Mouse (Mus musculus) hindbrain, embryonic 13.5 days (tissue): Measurements from ENCODE around the gene Kif17. TPM values are rescaled to one million over a fixed set of nuclear protein-coding genes. Genes with fewer than 3 reads are reported as not detected.
A peak's percentile ranks its signal among the peaks of the same experiment; 100 is the strongest.

Experiments
- ATAC-seq: fragments of 200-750 bp; cut with Nextera tagmentation; 2 replicates; pipeline ENCODE4 v1.8.0; 2017; ENCODE audit warnings: moderate TSS enrichment; ENCODE audit not compliant: low FRiP score
- H3K27ac ChIP-seq: fragments of 300-500 bp; sonication (generic); 2 replicates; pipeline ENCODE4 v1.5.1; 2015; ENCODE audit warnings: inconsistent platforms, mild to moderate bottlenecking, moderate library complexity
- H3K27me3 ChIP-seq: fragments of 300-500 bp; sonication (generic); 2 replicates; pipeline ENCODE4 v1.6.1; 2015; ENCODE audit warnings: mild to moderate bottlenecking, inconsistent platforms
- H3K36me3 ChIP-seq: fragments of 300-500 bp; sonication (generic); 2 replicates; pipeline ENCODE4 v1.6.1; 2015; ENCODE audit warnings: mild to moderate bottlenecking, inconsistent platforms
- H3K4me1 ChIP-seq: fragments of 300-500 bp; sonication (generic); replicated peaks from 2 replicates; pipeline ENCODE4 v1.6.1; 2015; ENCODE audit warnings: inconsistent platforms
- H3K4me2 ChIP-seq: fragments of 300-500 bp; sonication (generic); 2 replicates; pipeline ENCODE4 v1.6.1; 2015; ENCODE audit warnings: inconsistent platforms, mild to moderate bottlenecking, moderate library complexity
- H3K4me3 ChIP-seq: fragments of 300-500 bp; sonication (generic); 2 replicates; pipeline ENCODE4 v1.5.1; 2015; ENCODE audit warnings: mild to moderate bottlenecking, inconsistent platforms
- H3K9ac ChIP-seq: fragments of 300-500 bp; sonication (generic); 2 replicates; pipeline ENCODE4 v1.6.1; 2015; ENCODE audit warnings: mild to moderate bottlenecking, inconsistent platforms
- H3K9me3 ChIP-seq: fragments of 300-500 bp; sonication (generic); 2 replicates; pipeline ENCODE4 v1.6.1; 2016; ENCODE audit warnings: inconsistent platforms
- WGBS: fragments of 180-500 bp; shearing (Covaris S2); methylation state at CpG from one replicate; pipeline ENCODE4 v1.1.7; 2015; 5-methylcytosine and 5-hydroxymethylcytosine counted together
- polyA plus RNA-seq: library from polyadenylated mRNA; unstranded; fragments of >200 nt; fragmentation: Nextera tagmentation; extraction: Ambion mirVana; gene quantifications from 2 replicates; pipeline ENCODE4 v1.2.1, GENCODE M21; 2015

Gene Kif17
- polyA plus RNA-seq, 1 experiment from 2014 or later, result 2.5 TPM

DNA sequence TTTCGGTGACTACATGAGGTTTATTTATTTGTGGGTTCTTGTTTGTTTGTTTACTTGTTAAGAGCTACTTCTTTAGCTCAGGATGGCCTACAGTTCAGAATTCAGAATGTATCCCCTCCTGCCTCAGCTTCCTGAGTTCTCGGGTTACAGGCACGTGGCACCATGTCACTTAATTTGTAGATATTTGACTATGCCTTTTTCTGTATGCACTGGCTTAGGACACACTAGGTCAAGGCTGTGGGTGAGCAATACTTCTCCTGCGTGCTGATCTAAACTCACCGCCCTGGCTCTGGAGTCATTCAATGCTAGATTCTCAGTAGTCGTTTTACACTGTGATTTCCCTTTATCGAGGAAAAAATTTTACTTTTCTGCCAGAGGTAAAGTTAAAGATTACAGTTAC is 29.5 kb upstream of the Kif17 start:
- no peak overlapping the region for H3K4me3 ChIP-seq
- H3K9ac ChIP-seq, result no peak overlapping the region
- no peak overlapping the region for H3K27ac ChIP-seq
- peaks cover 41% of the 10 kb centered on the region for H3K36me3 ChIP-seq
- WGBS, result 93% methylated on average over 7 of the region's 7 CpGs
- no peak overlapping the region for H3K4me2 ChIP-seq
- no peaks in the 10 kb centered on the region for H3K9me3 ChIP-seq
- no peak for ATAC-seq
- no peaks in the 10 kb centered on the region for H3K27me3 ChIP-seq
- peaks cover 39% of the 10 kb centered on the region for H3K4me1 ChIP-seq

DNA sequence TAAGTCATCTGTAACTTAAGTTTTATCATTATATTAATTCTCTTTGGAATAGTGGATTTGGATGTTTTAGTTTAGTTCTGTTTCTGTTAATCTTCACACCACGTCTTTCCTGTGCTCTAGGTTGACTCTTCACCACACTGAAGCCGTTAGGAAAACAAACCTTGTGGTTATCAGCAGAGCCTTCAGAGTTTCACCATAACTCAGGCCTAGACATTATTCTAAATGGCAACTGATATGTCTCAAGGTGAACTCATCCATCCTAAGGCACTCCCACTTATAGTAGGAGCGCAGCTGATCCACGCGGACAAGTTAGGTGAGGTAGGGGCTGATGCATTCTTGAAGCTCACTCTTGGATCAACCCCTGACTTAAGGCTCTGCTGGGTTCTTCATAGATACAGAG is 28.8 kb upstream of the Kif17 start:
- WGBS, result 96% methylated on average over 5 of the region's 5 CpGs
- H3K36me3 ChIP-seq, result peaks cover 47% of the 10 kb centered on the region

DNA sequence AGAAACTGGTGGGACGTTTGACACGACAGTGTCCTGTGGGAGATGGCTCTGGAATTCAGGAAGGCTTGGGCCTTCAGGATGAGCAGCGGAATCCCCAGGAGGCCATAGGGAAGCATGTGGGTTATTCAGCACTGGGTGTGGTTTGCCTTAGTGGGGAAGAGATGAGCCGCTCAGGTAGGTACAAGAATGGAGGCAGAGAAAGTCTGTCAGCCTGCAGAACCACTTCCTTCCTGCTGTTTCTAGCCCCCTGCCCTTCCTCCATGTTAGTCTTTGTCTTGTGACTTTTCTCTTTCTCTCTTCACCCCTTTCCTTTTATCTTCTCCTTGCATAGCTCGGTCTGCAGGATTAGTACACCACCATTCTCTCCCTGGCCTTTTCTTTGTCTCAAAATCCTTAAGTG is 27.8 kb upstream of the Kif17 start:
- Histone ChIP-seq H3K9me3 (no peaks in the 10 kb centered on the region), H3K4me3 (no peak overlapping the region), H3K27ac (no peak overlapping the region), H3K4me1 (peaks cover 37% of the 10 kb centered on the region), H3K36me3 (peaks cover 56% of the 10 kb centered on the region), H3K4me2 (no peak overlapping the region), H3K9ac (no peak overlapping the region), H3K27me3 (no peaks in the 10 kb centered on the region)
- ATAC-seq, result no peak
- WGBS, result 87% methylated on average over 5 of the region's 5 CpGs

More for the DNA sequence above, 28.8 kb upstream of the Kif17 start:
- no peak for ATAC-seq
- Histone ChIP-seq H3K4me1 (peaks cover 37% of the 10 kb centered on the region), H3K4me3 (no peak overlapping the region), H3K9me3 (no peaks in the 10 kb centered on the region), H3K27me3 (no peaks in the 10 kb centered on the region), H3K4me2 (no peak overlapping the region), H3K9ac (no peak overlapping the region), H3K27ac (no peak overlapping the region)

DNA sequence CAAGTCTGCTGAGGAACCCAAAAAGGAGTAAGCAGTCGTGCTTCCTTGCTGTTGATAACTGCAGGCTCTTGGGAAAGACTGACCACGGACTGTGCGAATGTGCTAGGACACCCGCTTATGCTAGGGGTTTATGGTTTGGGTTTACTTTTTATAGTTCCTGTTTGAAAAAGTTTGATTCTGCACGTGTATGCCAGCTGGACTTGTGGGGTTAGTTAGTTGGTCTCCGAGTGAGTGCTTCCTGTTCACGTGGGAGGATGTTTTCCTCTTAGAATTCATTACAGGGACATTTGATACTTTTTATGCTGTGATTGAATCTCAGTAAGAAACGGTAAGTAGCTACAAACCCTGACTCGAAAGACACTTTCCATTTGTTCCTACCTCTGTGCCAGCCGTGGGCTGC is 26.6 kb upstream of the Kif17 start:
- no peaks in the 10 kb centered on the region for H3K9me3 ChIP-seq
- no peak overlapping the region for H3K4me2 ChIP-seq
- H3K27me3 ChIP-seq, result no peaks in the 10 kb centered on the region
- WGBS, result 89% methylated on average over 10 of the region's 10 CpGs
- H3K9ac ChIP-seq, result no peak overlapping the region
- no peak for ATAC-seq
- H3K4me1 ChIP-seq, result peaks cover 26% of the 10 kb centered on the region
- no peak overlapping the region for H3K27ac ChIP-seq
- no peak overlapping the region for H3K4me3 ChIP-seq
- H3K36me3 ChIP-seq, result peaks cover 65% of the 10 kb centered on the region

DNA sequence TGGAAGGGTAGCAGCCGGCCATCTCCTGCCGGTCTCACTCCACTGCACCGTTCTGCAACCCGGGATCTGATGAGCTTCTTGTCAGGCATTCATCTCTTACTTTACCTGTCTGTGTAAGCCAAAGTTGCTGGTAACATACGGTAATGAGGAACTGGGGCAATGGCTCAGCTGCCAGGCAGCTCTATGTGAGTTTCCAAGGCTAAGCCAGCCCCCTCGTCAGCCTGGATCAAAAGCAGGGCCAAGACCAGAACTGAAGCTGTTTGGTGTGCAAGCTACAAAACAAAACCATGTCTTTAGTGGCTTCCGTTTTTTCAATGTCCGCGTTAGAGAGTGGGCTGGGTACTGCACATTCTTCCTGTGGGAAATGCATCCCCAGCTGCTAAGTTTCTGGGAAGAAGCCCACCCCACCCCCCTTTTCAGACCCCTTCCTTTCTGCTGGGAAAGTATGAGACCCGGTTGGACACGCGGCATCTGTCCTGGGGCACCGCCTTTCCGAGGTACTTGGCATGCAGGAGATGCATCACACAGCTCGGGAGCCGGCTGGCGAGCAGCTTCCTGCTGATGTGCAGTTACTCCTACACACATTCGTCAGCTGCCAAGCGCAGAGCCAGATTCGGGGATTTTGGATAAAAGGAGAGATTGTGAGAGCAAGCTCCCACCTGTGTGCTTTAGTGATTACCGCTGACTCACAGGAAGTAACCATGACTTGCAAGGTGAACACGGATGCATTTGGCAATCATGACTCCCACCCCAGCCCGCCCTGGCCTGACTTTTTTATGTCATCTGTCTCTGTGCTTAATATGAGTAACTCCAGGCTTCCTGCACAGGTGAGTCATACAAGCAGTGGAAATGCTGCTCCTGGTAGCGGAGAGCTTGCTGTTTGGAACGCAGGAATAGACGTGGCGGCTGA is 3.2 kb upstream of the Kif17 start:
- no peak overlapping the region for H3K4me3 ChIP-seq
- 58% methylated on average over 27 of the region's 27 CpGs for WGBS
- H3K4me2 ChIP-seq, result no peak overlapping the region
- H3K27me3 ChIP-seq, result peaks cover 12% of the 10 kb centered on the region; the same call in 1 of the 2 replicates
- H3K9ac ChIP-seq, result 0 out of 2 replicates have a peak overlapping the region, but pooled peaks have one; percentile 20
- H3K4me1 ChIP-seq, result peaks cover 31% of the 10 kb centered on the region
- peak overlapping the region; percentile 66; the same call in 1 of the 2 replicates for H3K27ac ChIP-seq
- ATAC-seq, result no peak
- H3K36me3 ChIP-seq, result peaks cover 58% of the 10 kb centered on the region
- H3K9me3 ChIP-seq, result no peaks in the 10 kb centered on the region

DNA sequence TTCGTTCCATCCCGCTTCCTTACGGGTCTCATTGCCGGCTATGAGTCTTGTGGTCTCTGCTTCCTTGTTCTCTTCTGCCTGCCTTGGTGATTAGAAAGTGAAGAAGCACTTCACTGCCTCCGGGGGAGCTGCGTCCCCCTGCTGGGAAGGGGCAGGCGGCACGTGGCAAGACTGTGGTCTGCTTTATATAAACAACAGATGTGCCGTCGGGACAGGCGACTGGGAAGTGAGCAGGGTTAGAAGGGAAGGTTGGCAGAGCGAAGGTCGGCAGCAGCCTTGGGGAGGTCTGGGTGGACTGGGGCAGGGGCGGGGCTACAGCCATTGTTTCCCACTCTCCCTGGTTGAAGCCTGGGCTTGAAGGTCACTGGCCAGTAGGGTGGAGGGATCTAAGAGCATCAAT is 1.6 kb downstream of the Kif17 start:
- WGBS, result under 1% methylated on average over 14 of the region's 14 CpGs
- peak overlapping the region; percentile 62 for H3K4me3 ChIP-seq
- peaks cover 13% of the 10 kb centered on the region for H3K36me3 ChIP-seq
- H3K4me2 ChIP-seq, result peak overlapping the region; percentile 92
- no peak for ATAC-seq
- peak overlapping the region; percentile 13 for H3K27ac ChIP-seq
- peaks cover 43% of the 10 kb centered on the region for H3K4me1 ChIP-seq
- peak overlapping the region; percentile 78 for H3K9ac ChIP-seq
- H3K27me3 ChIP-seq, result peaks cover 44% of the 10 kb centered on the region
- no peaks in the 10 kb centered on the region for H3K9me3 ChIP-seq

DNA sequence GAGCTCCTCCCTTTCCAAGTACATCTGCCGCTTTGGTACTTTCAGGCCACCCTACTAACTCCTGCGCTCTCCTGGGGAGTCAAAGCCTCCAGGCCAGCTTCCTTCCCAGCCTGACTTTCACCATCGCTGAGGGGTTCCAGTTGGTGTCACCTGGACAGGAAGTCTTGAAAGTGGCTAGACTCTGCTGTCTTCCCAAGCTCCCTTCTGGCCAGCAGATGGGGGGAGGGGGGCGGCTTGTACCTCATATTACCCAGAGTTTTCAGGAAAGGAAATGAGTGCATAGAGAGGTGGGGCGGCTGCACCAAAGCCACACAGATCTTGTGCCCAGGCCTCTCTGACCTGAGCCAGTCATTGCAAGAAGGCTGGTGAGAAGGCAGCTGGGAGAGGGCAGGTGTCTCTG is 2.0 kb downstream of the Kif17 start:
- no peak for ATAC-seq

DNA sequence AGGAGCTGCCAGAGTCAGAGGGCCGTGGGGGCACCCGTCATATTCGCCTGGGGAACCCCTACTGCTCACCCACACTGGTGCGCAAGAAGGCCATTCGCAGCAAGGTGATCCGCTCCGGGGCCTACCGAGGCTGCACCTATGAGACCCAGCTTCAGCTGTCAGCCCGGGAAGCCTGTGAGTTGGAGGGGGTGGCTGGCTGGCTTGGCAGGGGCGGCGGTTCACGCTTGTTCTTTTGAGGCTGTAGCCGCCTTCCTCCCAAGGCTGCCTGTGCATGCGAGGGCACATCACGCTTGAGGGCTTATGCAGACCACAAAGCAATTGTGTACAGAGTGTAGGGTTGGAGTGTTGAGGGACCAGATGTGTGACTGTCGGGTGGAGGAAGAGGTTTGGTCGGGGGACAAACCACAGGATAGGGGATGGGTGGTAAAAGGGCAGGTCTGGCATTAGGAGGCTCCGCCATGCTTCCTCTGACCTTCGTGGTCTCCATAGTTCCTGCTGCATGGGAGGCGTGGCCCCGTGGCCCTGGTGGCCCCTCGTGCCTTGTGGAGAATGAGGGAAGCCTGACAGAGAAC is 7.0 kb downstream of the Kif17 start:
- Histone ChIP-seq H3K4me3 (no peak overlapping the region), H3K4me1 (peaks cover 21% of the 10 kb centered on the region), H3K27me3 (peaks cover 56% of the 10 kb centered on the region), H3K9ac (no peak overlapping the region), H3K4me2 (no peak overlapping the region), H3K36me3 (peaks cover 22% of the 10 kb centered on the region), H3K27ac (no peak overlapping the region), H3K9me3 (no peaks in the 10 kb centered on the region)
- ATAC-seq, result no peak
- 86% methylated on average over 22 of the region's 22 CpGs for WGBS

More for the DNA sequence above, 2.0 kb downstream of the Kif17 start:
- Histone ChIP-seq H3K4me3 (peak overlapping the region; percentile 62), H3K9me3 (no peaks in the 10 kb centered on the region), H3K4me2 (peak overlapping the region; percentile 92), H3K27me3 (peaks cover 44% of the 10 kb centered on the region), H3K9ac (peak overlapping the region; percentile 78), H3K36me3 (peaks cover 13% of the 10 kb centered on the region), H3K27ac (peak overlapping the region; percentile 13; the same call in 1 of the 2 replicates), H3K4me1 (peaks cover 40% of the 10 kb centered on the region)
- 13% methylated on average over 5 of the region's 5 CpGs for WGBS

DNA sequence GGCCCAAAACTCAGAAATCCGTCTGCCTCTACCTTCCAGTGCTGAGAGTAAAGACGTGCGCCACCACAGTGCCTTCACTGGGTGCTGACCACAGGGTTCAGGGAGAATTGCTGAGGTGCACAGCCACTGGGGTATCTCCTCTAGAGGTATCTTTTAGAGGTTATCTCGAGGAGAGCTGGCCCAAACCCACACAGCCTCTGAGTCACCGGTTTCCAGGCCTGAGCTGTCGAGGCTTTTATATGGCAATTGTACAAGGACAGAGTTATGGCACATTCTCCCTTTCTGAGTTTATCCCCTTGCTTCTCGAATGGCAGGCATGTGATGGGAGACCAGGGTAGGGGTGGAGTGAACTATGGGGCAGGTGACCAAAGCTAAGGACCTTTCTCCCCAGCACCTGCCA is 8.4 kb downstream of the Kif17 start:
- H3K9me3 ChIP-seq, result no peaks in the 10 kb centered on the region
- H3K4me1 ChIP-seq, result peaks cover 18% of the 10 kb centered on the region
- no peak overlapping the region for H3K27ac ChIP-seq
- H3K4me2 ChIP-seq, result no peak overlapping the region
- no peak overlapping the region for H3K9ac ChIP-seq
- H3K27me3 ChIP-seq, result peaks cover 52% of the 10 kb centered on the region
- peaks cover 22% of the 10 kb centered on the region for H3K36me3 ChIP-seq
- H3K4me3 ChIP-seq, result no peak overlapping the region
- whole genome bisulfite sequencing, result 87% methylated on average over 7 of the region's 7 CpGs
- ATAC-seq, result no peak

DNA sequence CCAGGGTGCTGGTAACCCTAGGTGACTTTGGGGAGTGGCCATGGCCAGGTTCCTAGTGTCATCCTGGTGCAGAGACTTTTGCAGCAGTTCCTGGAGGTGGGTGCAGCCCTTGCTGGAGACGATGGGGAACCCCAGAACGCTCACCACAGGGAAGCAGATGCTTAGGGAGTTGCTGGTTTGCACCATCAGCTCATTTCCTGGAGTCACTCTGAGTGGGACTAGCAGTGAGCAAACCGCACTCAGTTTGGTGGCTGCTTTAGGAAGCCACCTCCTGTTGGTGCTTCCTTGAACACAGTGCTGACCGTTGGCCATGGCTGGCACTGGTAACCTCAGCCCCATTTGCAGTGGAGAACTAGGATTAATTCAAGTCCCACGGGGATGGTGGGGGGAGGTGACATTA is 9.2 kb downstream of the Kif17 start:
- WGBS, result 84% methylated on average over 5 of the region's 5 CpGs
- no peak overlapping the region for H3K4me3 ChIP-seq
- no peak overlapping the region for H3K4me2 ChIP-seq
- H3K27ac ChIP-seq, result no peak overlapping the region
- H3K27me3 ChIP-seq, result peaks cover 52% of the 10 kb centered on the region
- H3K9ac ChIP-seq, result no peak overlapping the region
- peaks cover 18% of the 10 kb centered on the region for H3K4me1 ChIP-seq
- no peaks in the 10 kb centered on the region for H3K9me3 ChIP-seq
- ATAC-seq, result no peak
- H3K36me3 ChIP-seq, result peaks cover 22% of the 10 kb centered on the region

DNA sequence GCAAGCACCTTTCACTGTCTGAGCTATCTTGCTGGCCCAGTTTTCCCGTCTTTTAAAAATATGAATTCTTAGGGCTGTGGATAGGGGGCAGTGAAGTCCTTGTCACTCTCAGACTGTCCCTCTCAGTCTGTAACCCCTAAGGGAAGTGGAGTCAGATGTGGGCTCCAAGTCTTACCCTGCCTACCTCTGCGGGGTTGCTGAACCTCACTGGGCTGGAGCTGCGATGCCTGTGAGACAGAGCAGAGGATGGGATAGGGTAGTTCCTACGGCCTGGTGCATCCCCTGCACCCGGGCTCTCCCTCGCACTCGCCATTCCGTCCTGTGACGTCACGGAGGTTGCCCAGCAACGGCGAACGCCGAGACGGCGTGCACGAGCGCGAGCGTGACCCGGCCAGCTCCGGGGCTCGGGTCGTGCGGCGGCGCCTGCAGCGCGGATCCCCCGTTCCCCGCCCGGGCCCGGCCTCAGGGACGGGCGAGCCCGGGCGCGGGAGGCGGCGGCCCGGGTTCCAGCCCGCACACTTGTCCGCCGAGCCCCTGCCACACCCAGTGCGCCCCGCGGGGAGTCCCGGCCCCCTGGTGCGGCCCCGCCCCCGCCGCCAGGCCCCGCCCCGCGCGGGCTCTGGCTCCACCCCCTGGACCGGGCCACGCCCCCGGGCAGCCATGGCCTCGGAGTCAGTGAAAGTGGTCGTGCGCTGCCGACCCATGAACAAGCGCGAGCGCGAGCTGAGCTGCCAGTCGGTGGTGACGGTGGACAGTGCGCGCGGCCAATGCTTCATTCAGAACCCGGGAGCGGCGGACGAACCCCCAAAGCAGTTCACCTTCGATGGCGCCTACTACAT is 11.8 kb downstream of the Kif17 start:
- peaks cover 18% of the 10 kb centered on the region for H3K4me1 ChIP-seq
- peaks cover 18% of the 10 kb centered on the region for H3K36me3 ChIP-seq
- 0 out of 2 replicates have a peak overlapping the region, but pooled peaks have one; percentile 40 for H3K27ac ChIP-seq
- peak overlapping the region; percentile 65 for H3K4me3 ChIP-seq
- ATAC-seq, result peak; percentile 92
- peaks cover 54% of the 10 kb centered on the region for H3K27me3 ChIP-seq
- under 1% methylated on average over 78 of the region's 78 CpGs for WGBS
- H3K9ac ChIP-seq, result peak overlapping the region; percentile 67
- no peaks in the 10 kb centered on the region; the same call in 1 of the 2 replicates for H3K9me3 ChIP-seq
- peak overlapping the region; percentile 79 for H3K4me2 ChIP-seq

DNA sequence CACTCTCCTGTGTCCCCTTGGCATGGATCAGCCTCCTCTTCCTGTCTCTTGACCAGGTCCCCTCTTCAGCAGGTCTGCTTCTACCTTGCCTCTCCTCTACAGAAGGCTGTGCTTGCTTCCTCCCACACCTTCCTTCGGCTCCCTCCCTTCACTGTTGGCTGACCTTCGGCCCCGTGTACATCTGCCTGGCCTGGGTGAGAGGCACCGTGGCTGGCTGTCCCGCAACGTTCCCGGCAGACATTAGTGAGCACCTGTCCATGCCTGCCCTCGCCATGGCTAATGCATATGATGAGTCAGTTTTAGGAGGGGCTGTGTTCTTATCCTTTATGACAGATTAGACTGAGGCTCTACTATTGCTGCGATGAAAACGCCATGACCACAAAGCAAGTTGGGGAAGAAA is 17.6 kb downstream of the Kif17 start:
- Histone ChIP-seq H3K9ac (no peak overlapping the region), H3K36me3 (no peaks in the 10 kb centered on the region), H3K4me1 (peaks cover 8% of the 10 kb centered on the region), H3K9me3 (no peaks in the 10 kb centered on the region; the same call in 1 of the 2 replicates), H3K4me2 (no peak overlapping the region), H3K4me3 (no peak overlapping the region), H3K27ac (no peak overlapping the region), H3K27me3 (peaks cover 31% of the 10 kb centered on the region)
- WGBS, result 88% methylated on average over 10 of the region's 10 CpGs
- no peak for ATAC-seq
